Mouse (Mus musculus) sigmoid colon, adult 10 weeks (tissue): ENCODE data around the gene Krtcap2. TPM values are rescaled to one million over a fixed set of nuclear protein-coding genes. Genes with fewer than 3 reads are reported as not detected.

Experiments used
- polyA plus RNA-seq: library from polyadenylated mRNA; stranded (reverse); fragments of 350-450 nt; fragmentation: Illumina TruSeq; extraction: RNeasy Lipid Tissue Mini Kit (QIAGEN cat#74804); gene quantifications from one replicate; pipeline ENCODE4 v1.2.3, GENCODE M21; 2014; ENCODE audit warnings: low read depth, low replicate concordance

Krtcap2 gene
- polyA plus RNA-seq, result 24.4 TPM

GRCm38 (mm10) chr3:89245688-89246171 is at the start of gene Krtcap2:
Gene Krtcap2 (plus strand): TSS chr3:89245966.

DNA sequence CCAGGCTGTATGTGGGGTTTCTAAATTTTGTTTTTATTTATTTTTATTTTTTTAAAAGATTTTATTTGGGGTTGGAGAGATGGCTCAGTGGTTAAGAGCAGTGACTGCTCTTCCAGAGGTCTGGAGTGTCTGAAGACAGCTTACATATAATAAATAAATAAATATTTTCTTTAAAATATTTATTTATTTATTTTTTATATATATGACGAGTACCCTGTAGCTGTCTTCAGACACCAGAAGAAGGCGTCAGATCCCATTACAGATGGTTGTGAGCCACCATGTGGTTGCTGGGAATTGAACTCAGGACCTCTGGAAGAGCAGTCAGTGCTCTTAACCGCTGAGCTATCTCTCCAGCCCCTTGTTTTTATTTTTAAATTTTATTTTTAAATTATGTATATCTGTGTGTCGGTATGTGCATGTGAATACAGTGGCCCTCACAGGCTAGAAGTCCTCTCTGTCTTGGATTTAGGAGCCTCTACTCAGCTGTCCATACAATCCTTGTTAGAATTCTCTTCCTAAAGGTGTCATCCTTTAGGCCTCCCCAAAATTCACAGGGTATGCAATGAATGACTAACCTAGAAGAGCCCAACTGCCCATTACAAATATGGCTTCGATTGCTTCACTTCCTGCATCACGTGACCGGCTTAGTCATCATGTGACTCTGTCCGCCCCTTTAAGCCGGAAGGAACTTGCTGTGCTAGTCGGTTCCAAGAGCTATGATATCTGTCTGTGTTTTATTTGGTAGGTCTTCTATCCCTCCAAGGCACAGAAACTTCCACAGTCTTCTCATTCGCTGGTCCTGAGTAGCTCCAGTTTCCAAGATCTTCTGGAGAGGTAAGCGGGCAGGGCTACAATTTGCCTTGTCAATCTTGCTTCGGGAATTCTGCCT is 43.3 kb upstream of the Krtcap2 start, which contains the start of gene Gba:
Gba (plus strand) TSS at position 676 of the 889 bp plus-strand sequence.

GRCm38 (mm10) chr3:89214681-89215411 is 30.9 kb upstream of the Krtcap2 start, which contains the start of gene Thbs3:
Gene Thbs3 (plus strand): TSS chr3:89215180.

DNA sequence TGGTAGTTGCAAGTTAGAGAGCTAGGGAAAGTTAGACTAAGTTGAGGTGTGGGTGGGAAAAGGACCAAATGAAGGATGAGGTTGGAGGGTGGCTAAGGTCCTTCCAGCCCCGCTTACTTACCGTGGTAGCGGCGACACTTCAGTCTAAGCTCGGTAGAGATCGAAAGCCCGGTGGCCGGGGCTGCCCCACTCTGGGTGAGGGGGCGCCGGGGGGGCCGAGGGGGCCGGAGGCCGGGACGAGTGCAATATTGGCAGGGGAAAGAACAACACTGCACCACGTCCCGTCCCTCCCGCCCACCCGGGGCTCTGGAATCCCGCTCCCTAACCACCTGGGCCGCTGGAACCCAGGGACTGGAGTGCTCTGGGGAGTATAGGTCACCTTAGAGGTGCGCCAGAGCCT is 18.9 kb upstream of the Krtcap2 start, which contains the start of gene Mtx1:
Mtx1 (minus strand) TSS at position 189 of the 400 bp plus-strand sequence.

GRCm38 (mm10) chr3:89228836-89229235 is 16.9 kb upstream of the Krtcap2 start, which contains the start of gene Muc1:
Gene Muc1 (plus strand): TSS chr3:89229057.

GRCm38 (mm10) chr3:89246261-89247100 is 715 bp downstream of the Krtcap2 start, which contains the start of gene Trim46:
Gene Trim46 (minus strand): TSS chr3:89246309.

GRCm38 (mm10) chr3:89259076-89259475 is 13.3 kb downstream of the Krtcap2 start, which contains the start of gene Dpm3:
Gene Dpm3 (plus strand): TSS chr3:89259358.

DNA sequence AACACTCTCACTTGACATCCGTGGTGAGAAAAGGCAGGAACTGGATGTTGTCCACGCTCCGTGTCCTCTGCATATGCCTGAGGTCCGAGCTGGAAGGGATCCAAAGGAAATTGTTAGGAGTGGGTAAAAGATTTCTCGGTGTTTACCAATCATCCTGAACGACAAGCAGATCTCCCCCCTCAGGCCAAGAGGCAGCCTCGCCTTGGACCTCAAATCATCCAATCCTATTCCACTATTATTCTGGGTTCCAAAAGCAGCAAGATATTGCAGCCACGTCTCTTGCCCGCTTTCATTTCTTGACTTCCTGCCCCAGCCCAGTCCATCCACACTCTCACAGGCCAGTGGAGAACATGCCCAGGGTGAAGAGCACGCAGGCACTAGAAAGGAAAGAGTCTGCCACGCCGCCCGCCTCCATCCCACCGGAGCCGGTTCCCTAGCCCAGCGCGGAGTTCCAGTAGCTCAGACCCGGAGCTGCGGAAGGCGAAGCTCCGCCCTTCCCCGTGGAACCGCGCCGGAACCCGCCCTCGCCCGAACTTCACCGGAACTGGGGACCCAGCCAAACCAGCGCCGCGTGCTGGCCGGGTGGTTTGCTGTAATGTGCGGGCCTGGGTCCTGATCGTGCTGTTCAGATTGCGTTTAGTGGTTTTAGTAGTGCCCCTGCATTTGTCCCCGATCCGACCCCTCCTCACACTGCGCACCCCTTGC is 24.4 kb downstream of the Krtcap2 start, which contains the start of gene Slc50a1:
Slc50a1 (minus strand) TSS at position 520 of the 705 bp plus-strand sequence.

GRCm38 (mm10) chr3:89280606-89281511 is 35.1 kb downstream of the Krtcap2 start, which contains the start of gene Efna1:
Gene Efna1 (minus strand): TSS chr3:89281142.

Other genes with a start within 250 kb of the Krtcap2 start
- 8.9 TPM for gene Rusc1, start 152.7 kb upstream of the Krtcap2 start, polyA plus RNA-seq
- gene Gm43738, start 144.9 kb upstream of the Krtcap2 start, polyA plus RNA-seq, result not detected
- gene Fdps, start 144.0 kb upstream of the Krtcap2 start, polyA plus RNA-seq, result 20.9 TPM
- 22.4 TPM for gene Pklr, start 109.8 kb upstream of the Krtcap2 start, polyA plus RNA-seq
- not detected for gene Hcn3, start 85.8 kb upstream of the Krtcap2 start, polyA plus RNA-seq
- gene Clk2, start 81.2 kb upstream of the Krtcap2 start, polyA plus RNA-seq, result 19.0 TPM
- gene Scamp3, start 68.5 kb upstream of the Krtcap2 start, polyA plus RNA-seq, result 10.6 TPM
- gene Fam189b, start 62.8 kb upstream of the Krtcap2 start, polyA plus RNA-seq, result 0.76 TPM
- gene Gba, start 43.0 kb upstream of the Krtcap2 start, polyA plus RNA-seq, result 16.0 TPM
- 1.5 TPM for gene Thbs3, start 30.8 kb upstream of the Krtcap2 start, polyA plus RNA-seq
- 29.7 TPM for gene Mtx1, start 18.9 kb upstream of the Krtcap2 start, polyA plus RNA-seq
- gene Muc1, start 16.9 kb upstream of the Krtcap2 start, polyA plus RNA-seq, result 5.0 TPM
- gene Trim46, start 343 bp downstream of the Krtcap2 start, polyA plus RNA-seq, result 0.19 TPM
- gene Dpm3, start 13.4 kb downstream of the Krtcap2 start, polyA plus RNA-seq, result not detected
- 38.2 TPM for gene Slc50a1, start 24.6 kb downstream of the Krtcap2 start, polyA plus RNA-seq
- gene Efna1, start 35.2 kb downstream of the Krtcap2 start, polyA plus RNA-seq, result 20.5 TPM
- not detected for gene Efna3, start 77.0 kb downstream of the Krtcap2 start, polyA plus RNA-seq
- not detected for gene Efna4, start 92.1 kb downstream of the Krtcap2 start, polyA plus RNA-seq
- 14.9 TPM for gene Adam15, start 104.0 kb downstream of the Krtcap2 start, polyA plus RNA-seq
- gene Dcst2, start 116.0 kb downstream of the Krtcap2 start, polyA plus RNA-seq, result not detected
- 0.35 TPM for gene Dcst1, start 119.3 kb downstream of the Krtcap2 start, polyA plus RNA-seq
- gene Zbtb7b, start 148.8 kb downstream of the Krtcap2 start, polyA plus RNA-seq, result 11.5 TPM
- gene Lenep, start 156.8 kb downstream of the Krtcap2 start, polyA plus RNA-seq, result 2.4 TPM
- 1.6 TPM for gene Flad1, start 165.9 kb downstream of the Krtcap2 start, polyA plus RNA-seq
- 3.3 TPM for gene Cks1b, start 172.4 kb downstream of the Krtcap2 start, polyA plus RNA-seq
- 33.2 TPM for gene Shc1, start 172.5 kb downstream of the Krtcap2 start, polyA plus RNA-seq
- gene Pygo2, start 184.2 kb downstream of the Krtcap2 start, polyA plus RNA-seq, result 7.7 TPM
- 23.5 TPM for gene Pbxip1, start 190.7 kb downstream of the Krtcap2 start, polyA plus RNA-seq
- gene Pmvk, start 208.6 kb downstream of the Krtcap2 start, polyA plus RNA-seq, result 1.9 TPM